Mouse (Mus musculus): ENCODE results near the gene Btbd11.

DNA sequence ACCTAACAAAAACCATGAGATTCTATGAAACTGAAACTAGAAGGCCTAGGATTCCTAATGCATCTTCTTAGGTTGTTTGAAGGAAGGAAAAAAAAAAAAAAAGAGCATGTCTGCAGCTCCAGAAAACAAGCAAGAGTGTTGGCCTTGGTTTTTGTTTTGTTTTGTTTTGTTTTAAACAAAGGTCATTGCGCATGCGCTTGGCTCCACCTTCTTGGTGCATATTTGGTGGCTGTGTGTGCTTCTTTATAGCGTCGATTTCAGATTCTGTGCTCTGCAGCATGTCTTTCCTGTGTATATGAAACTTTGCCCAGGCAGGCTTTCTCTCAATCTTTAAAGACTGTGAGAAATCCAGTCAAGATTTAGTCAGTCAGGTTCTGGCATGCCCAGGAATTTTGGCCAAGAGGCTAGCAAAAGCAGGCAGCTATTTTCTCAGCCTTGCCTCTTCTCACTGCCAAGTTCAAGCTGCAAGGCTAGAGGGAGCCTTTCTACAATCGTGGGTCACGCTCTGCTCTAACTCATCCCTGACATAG, 191.3 kb downstream of the Btbd11 start:
- TF ChIP-seq CTCF (IDR thresholded peaks at IDR 0.05; ENCODE audit: low read depth, low read length), result no peak
- TF ChIP-seq POLR2A (IDR thresholded peaks at IDR 0.05; ENCODE audit: insufficient read depth, low read length), result no peak
